Mouse (Mus musculus) CH12.LX (cell line): ENCODE measurements at regions not wholly inside any gene's neighbourhood (a gene's known extent, or its start where the extent isn't known, plus 50 kb on each side); places are given as distances from the start of the nearest gene placed in this dataset.

Experiments used
- BHLHE40 ChIP-seq: IDR thresholded peaks from 2 replicates; pipeline ENCODE4 v1.6.1; 2011; ENCODE audit warnings: mild to moderate bottlenecking, low read depth, low read length, improper control_type of control experiment
- CHD2 ChIP-seq: IDR thresholded peaks from 2 replicates; pipeline ENCODE4 v1.6.1; 2011; ENCODE audit warnings: low read length, improper control_type of control experiment
- CTCF ChIP-seq, 2 experiments: IDR thresholded peaks in 1 of 2; conservative IDR thresholded peaks in 1 of 2; 2 replicates each; pipeline ENCODE4 v1.5.1; 2011 to 2012; ENCODE audit warnings: low read depth in 2 of 2, low read length in 2 of 2, improper control_type of control experiment in 1 of 2, inconsistent platforms in 1 of 2, mild to moderate bottlenecking in 1 of 2, moderate library complexity in 1 of 2
- GABPA ChIP-seq: IDR thresholded peaks from 2 replicates; pipeline ENCODE4 v1.6.1; 2012; ENCODE audit warnings: low read depth, low read length, improper control_type of control experiment, inconsistent platforms; ENCODE audit not compliant: insufficient replicate concordance
- HCFC1 ChIP-seq: IDR thresholded peaks from 2 replicates; pipeline ENCODE4 v1.6.1; 2012; ENCODE audit warnings: low read depth, mild to moderate bottlenecking, inconsistent platforms, low read length, improper control_type of control experiment
- MAX ChIP-seq: IDR thresholded peaks from 2 replicates; pipeline ENCODE4 v1.6.1; 2011; ENCODE audit warnings: low read length, improper control_type of control experiment
- MAZ ChIP-seq: IDR thresholded peaks from 2 replicates; pipeline ENCODE4 v1.6.1; 2012; ENCODE audit warnings: low read depth, mild to moderate bottlenecking, inconsistent platforms, low read length, improper control_type of control experiment, moderate library complexity
- MYC ChIP-seq: IDR thresholded peaks from 2 replicates; pipeline ENCODE4 v1.6.1; 2011; ENCODE audit warnings: low read depth, mild to moderate bottlenecking, improper control_type of control experiment, low read length
- NELFE ChIP-seq: IDR thresholded peaks from 2 replicates; pipeline ENCODE4 v1.6.1; 2011; ENCODE audit warnings: low read depth, low read length, improper control_type of control experiment
- TCF12 ChIP-seq: IDR thresholded peaks from 2 replicates; pipeline ENCODE4 v1.6.1; 2014; ENCODE audit warnings: low read depth, mild to moderate bottlenecking, inconsistent platforms, low read length, improper control_type of control experiment
- USF1 ChIP-seq: IDR thresholded peaks from 2 replicates; pipeline ENCODE4 v1.6.1; 2014; ENCODE audit warnings: low read depth, mild to moderate bottlenecking, inconsistent platforms, low read length, improper control_type of control experiment
- ZC3H11A ChIP-seq: IDR thresholded peaks from 2 replicates; pipeline ENCODE4 v1.6.1; 2012; ENCODE audit warnings: low read depth, mild to moderate bottlenecking, inconsistent platforms, low read length, improper control_type of control experiment
- ZNF384 ChIP-seq: IDR thresholded peaks from 2 replicates; pipeline ENCODE4 v1.6.1; 2012; ENCODE audit warnings: low read depth, low read length, improper control_type of control experiment, inconsistent platforms

DNA sequence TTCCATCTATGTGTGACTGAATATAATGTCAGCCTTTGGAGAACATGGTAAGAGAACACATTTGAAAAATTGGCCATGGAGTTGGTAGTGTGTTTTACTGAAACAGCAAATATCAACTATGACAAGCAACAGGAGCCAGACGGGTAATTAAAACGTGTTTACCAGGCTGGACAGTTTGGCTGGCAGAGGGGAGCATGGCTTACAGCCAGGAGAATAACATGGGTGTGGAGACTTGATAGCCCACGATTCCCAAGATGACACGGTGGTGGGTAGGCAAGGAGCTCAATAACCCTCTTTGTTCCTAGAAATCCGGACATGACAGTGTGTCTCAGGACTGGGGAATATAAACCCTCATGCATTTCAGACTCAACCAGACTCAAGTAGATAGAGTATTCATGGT is 185.2 kb downstream of the Cyp26b1 start:
- TF ChIP-seq BHLHE40: no peak
- no peak for TF ChIP-seq CTCF (conservative IDR thresholded peaks at IDR 0.05 in 1 of 2, IDR thresholded peaks at IDR 0.05 in 1 of 2; ENCODE audit: low read depth in 2 of 2, low read length in 2 of 2)
- TF ChIP-seq MAX: no peak
- TF ChIP-seq ZNF384: no peak
- TF ChIP-seq ZC3H11A: no peak
- no peak for TF ChIP-seq MYC
- no peak for TF ChIP-seq HCFC1
- TF ChIP-seq USF1: no peak
- TF ChIP-seq TCF12: no peak
- TF ChIP-seq NELFE: no peak
- TF ChIP-seq MAZ: no peak
- no peak for TF ChIP-seq GABPA
- TF ChIP-seq CHD2: no peak
